Mouse (Mus musculus) left cerebral cortex, adult 11 months (tissue): Measurements from ENCODE around the gene Nrxn3.

ENCODE experiments used
- DNase-seq: peaks from one replicate; pipeline ENCODE4 v3.0.0; 2022; ENCODE audit warnings: low spot score

The Nrxn3 gene

DNA sequence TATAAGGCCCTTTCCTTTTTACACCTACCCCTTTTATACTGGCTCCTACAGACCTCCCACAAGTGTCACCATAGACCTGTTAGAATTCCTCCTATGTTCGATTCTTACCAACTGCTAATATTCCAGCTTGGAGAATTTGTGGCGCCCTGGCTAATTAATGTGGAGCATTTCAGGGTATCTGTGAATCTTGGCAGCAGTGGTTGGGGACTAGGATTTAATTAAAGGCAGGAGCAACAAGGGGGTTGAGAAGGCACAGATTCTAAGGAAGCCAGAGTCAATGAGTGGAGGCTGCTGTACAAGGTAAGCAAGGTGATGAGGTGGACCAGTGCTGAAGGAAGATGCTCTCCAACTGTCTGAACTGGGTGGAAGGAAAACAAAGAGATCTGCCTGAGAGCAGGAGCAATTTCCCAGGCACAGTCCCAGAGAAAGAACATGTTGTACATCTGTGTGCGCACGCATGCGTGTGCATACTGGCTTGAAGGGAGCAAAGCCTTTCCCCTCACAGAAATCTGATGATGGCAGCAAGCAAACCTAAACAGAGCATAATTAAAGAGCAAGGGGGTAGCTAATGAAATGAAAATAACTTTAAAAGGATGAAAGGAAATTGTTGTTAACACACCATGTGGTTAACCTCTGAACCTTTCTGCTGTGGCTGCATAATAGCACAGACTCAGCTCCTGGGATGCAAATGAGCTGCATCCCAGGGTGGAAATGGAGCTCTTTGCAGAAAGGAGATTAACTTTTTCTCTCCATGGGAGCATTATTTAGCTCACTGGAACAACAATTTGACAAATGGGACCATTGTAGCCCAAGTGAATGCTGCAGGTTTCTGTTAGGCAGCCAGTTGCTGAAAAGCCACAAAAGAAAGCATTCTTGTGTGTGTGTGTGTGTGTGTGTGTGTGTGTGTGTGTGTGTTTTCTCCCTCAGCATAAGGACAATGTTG is 1409.5 kb downstream of the Nrxn3 start:
- no peak for DNase-seq

DNA sequence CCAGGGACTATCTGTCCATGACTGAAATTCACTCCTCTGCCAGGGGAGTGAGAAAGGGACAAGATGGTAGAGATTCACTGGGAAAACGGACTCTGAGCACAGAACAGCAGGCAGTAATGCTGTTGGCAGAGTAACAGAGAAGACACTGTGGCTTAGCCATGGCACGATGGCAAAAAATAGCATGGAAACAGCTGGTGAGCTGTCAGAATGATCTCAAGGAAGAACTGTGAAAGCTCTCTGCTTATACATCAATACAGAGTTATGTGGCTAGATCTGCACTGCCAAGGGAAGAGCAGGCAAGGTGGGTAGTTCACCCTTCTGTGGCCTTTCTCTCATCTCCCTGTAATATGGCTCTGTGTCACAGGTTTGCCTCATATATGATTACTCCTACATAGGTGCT is 1419.3 kb downstream of the Nrxn3 start:
- peak; percentile 57 for DNase-seq

DNA sequence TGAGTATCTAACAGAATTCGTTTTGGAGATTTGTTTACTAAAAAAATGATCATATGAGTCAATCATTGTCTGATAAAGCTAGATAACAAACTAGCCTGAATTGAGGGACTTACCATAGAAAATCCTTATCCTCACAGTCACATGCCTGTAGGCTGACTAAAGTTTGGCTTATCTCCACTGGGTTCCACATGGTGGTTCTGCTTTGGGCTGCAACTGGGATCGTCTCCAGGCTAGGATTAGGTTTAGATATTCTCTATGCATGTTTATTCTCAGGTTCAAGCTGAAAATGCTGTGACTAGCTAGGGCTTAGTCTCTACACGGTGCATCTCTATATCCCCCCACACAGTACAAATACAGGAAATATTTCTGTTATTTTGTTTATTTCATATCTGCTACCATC is 1421.6 kb downstream of the Nrxn3 start:
- DNase-seq: no peak

DNA sequence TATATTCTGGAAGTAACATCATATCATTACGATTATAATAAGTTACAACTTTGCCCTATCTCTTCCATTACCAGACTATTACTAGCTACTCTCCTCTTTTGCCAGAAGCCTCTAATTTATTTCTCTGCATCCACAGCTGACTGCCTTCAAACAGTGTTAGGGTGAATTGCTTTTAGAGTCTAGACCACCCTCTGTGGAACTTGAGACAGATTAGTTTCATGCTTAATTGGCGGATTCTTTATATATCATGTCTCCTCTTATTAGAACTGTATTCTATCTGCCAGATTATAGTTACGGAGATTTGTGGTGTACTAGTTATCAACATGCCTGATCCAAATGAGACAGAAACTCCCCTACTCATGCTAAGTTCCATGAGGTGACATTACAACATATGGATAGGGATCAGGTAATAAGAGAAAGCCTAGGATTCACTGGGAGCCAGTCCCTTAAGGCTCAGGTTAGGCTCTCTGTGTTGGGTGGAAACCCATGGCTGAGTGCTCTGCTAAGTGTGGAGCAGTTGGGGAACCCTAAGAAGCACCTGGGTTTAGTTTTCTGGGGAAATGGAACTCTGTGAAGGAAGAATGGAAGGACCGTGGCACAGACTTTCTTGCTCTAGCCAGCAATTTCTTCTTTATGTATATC is 1435.6 kb downstream of the Nrxn3 start:
- DNase-seq: no peak

DNA sequence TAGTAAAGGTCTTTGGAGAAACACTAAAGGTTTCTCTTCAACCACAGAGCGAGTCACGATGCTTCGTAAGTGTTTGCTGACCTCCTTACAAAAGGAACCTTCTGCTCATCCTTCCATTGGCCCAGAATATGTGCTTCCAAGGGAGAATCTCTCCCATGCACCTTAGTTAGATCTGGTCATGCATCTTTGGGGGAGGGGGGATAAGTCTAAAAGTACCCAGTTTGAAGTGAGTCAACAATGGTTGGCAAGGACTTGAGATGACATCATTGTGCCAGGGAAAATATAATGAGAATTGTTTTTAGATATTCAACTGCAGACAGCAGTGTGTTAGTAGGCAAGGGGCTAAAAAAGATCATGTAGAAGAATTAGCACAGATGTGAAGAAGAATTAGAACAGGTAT is 1437.2 kb downstream of the Nrxn3 start:
- no peak for DNase-seq

DNA sequence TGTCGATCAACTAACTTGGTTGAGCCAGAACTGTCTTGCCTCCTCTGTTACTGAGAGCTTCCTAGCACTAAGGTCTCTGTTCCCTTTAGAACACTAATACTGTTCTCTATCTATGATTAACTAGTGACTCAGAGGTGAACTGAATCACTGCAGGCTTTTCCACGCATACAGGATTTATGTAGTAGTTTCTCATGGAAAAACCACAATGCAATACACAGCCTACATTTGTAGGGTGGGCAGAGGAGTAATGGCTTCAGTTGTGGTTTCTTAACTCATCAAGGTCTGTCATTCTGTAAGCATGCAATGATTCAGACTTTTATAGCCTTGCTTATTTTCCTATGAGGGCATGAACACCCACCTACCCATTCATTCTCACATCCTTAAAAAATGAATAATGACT is 1443.4 kb downstream of the Nrxn3 start:
- no peak for DNase-seq

DNA sequence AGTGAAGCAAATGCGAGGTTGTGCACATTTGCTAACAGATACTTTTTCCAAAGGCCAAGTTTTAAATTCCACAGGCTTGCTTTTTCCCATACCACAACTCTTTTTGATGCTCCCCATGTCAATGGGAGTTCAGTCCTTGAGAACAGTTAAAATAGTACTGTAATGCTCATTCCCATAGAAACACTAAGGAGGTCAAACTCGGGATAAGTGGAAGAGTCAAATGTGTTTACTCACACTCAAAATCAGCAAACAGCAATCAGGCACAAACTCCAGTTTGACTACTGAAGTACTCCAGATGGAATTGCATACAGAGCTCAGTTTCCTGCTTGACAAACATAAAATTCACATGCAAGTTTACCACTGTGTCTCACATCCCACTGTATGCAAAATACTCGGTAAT is 1458.9 kb downstream of the Nrxn3 start:
- no peak for DNase-seq

DNA sequence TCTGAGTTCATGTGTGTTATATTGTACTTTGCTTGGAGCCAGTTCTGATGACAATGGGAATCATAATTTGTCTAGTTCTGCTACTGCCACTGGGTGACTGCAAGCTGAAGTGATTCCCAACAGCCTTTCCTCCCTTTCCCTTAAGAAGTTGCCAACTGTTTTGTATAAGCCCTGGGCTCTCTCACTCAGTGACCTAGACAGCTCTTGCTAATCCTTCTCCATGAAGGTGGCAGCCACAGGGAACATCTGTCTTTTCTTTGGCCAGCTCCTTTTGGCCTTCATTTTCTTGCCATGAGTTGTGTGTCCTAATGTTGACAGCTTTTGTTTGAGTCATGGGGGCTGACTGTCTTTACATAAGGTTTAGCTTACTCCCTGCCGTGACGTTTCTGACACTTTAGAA is 1460.3 kb downstream of the Nrxn3 start:
- no peak for DNase-seq

DNA sequence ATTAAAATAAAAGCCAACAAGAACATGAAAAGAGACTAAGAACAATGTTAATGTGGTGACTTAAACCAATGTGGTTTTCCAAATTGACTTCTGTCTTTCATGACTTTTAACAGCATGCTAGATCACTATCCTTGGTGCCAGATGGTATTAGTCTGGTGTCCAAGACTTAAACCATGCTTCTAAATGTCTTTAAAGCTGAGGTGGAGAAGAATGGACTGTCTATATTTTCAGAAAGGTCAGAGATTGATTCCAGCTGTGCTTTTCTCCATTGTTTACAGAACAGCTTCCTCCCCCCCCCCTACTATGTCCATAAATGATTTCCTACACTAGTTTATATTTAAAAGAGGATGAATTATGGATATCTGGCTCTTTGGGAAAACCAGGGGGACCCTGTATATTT is 1473.5 kb downstream of the Nrxn3 start:
- no peak for DNase-seq

DNA sequence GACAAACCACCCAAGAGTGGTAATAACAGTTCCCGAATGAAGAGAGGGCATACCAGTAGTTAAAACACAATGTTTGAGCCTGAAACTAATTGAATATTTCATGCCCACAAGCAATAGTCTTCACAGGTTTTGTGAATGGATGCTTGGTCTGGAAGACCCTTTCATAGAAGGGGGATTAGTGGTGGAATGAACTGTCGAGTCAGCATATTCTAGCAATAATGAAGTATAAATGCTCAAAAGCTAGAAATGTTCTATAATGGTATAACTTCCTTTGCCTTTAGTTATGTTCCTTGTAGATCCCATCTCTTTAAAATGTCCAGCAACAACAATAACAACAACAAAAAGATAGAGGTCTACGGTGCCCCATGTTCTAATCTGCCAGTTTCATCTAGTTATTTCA is 1475.3 kb downstream of the Nrxn3 start:
- no peak for DNase-seq

DNA sequence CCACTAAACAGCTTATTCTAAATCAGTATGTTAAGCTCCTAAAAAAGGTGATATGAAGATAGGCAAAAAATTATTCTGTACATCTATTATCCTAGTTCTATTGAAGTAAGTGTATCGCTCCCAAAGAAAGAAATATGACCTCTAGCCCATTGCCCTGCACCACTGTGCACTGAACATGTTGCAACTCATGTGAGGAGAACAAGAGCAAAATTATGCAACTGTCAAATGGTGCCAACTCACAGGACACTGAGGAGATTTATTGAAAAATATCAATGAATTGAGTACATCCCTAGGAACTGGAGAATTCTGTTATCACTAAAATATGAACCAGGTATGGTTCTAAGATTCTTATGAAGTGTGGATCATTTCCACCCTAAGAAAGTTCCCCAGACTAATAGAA is 1479.8 kb downstream of the Nrxn3 start:
- DNase-seq: no peak

DNA sequence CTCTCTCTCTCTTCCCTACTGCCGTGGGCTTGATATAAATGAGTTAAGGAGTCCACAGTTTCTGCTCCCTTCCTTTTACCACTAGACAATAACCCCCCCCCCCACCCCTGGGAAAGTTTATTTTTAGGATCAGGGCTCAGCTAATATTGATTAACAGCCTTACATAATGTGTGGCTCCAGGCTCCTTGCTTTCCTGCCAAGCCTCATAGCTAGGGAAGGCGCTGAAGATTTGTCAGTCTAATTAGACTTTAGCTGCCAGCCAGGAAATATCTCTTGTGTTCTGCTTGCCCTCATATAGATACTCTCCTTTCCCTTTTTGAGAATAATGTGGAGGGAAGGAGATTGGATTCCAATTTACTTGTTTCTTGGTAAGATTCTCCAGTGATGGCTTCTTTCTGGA is 1488.7 kb downstream of the Nrxn3 start:
- DNase-seq: no peak

DNA sequence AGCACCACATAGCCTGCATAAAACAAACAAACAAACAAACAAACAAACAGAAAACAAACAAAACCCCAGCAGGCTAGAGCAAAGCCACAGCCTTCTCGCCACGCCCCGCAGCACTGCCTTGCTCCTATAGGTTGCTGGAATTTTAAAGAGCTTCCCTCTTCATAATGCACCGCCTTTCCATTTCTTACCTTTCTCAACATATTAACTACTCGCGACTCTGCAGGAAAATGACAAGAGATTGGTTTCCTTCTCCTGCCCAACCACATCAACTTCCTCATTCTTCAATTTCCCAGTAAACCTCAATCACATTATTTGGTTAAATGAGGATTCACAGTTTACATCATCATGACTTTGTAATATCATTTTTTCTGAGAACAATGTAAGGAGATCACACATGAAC is 1494.4 kb downstream of the Nrxn3 start:
- DNase-seq: no peak

DNA sequence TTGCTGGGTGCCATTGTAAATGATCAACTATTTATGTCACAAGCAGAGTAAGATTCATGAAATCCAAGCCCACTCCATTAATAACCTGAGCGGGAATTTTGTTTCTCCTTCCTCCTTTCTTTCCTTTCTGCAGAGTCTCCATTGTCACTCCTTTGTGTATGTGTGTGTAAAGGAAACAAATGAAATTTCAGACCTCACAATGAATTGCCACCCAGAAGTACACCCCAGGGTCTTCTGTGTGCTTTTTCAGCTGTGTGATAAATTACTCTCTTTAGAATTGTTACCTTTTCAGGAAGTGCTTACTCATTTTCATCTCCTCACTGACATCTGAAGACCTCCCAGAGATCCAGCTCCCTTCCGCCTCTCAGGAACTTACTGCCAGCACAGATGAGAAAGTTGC is 1506.4 kb downstream of the Nrxn3 start:
- no peak for DNase-seq

DNA sequence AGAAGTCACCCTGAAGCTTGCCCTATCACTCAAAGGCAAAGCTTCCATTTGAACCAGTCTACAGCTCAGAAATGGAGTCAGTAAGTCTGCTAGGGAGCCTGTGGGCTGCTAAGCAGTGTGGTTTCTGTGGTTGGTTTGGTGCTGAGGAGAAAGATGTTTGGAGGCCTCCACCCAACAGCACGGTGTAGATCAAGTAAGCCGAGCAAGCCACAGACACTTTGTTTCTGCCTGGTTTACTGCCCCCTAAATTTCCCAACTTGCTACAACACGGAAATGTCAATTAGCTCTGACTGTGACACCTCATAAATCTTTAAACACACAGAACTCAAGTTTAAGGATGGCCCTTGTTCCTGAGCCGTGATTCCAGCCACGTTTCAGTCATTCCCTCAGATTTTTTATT is 1513.4 kb downstream of the Nrxn3 start:
- DNase-seq: no peak

DNA sequence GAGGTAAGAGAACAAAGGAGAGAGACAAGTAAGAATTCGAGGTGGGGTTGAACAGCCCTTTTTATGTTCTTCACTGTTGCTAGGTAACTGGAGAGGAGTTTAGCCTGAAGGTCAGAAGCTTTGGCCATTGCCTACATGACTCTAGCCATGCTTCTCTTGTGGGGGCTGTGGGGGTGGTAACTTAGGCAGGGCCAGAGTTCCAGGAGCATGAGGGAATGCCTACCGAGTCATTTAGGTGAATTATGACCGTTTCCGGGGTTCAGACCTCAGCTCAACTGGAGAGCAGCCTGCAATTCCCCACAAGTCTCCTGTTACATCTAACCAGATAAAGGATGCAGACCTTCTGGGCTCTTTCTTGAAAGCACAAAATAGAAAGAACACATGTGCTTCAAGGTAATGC is 1537.6 kb downstream of the Nrxn3 start:
- DNase-seq: no peak

DNA sequence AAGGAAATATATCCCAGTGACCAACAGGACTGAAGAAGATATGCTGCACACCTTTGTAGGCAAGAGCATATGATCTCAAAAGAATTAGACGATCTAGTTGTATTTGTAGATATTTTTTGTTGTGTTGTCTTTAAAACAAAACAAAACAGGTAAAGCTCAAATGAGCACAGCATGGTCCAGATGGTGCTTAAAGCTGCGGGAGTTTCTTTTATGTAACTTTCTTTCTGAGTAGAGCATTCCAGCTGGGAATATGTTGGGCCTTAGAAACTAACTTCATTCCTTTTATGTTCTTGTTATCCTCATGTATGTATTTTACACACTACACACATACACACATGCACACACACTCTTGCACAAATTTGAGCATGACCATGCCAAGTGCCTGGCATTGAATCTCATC is 1545.4 kb downstream of the Nrxn3 start:
- no peak for DNase-seq

DNA sequence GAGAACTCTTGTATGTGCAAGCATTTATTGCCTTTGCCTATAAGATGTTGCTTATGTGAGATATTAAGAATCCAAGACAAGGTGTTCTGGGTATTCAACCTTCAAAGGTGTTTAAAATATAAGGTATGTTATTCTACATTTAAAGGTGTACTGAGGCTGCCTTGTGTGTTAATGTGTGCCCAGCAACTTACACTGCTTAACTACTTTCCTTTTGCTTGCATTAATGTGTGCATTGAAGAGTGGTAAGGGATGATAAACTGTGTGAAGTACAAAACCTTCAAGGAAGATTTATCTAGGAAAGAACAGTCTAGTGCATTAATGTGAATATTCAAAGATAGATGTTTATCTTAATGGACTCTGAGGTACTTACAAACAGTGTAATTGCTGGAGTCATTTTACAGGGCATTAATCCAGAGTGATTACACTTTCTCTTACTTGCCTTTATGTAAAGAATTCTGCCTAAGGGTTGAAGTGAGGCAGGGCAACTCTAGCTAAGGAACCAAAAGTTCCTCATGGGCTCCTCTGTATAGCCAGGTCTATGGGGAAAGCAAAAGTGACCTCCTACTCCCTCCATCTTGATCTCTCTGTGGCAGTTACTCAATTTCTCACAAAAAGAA is 1548.2 kb downstream of the Nrxn3 start:
- DNase-seq: no peak

DNA sequence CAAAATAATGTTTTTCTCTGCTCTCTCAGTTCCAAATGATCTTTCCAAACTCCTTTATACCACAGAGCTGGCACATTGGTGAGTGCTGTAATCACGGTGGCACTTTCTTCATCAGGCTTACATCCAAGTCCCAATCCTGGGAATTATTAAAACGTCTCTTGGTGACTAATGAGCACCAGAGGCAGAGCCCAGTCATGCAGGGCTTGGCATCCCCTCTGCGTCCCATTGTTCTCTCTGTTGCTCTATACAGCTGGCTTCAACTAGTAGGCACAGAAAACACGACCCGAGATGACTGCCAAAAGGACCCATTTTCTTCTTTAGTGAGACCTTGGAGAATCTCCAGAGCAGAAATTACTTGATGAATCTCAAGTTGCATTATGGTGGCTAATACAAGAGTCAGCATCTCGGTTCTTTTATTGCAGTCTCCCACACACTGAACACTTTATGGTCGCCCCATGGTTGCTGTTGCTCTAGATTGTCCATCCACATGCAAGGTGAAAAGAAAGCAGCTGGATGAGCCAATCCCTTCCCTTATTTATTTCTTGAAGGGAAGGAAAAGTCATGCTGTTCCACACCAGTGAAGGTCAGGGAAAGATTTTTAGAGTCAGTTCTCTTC is 1552.1 kb downstream of the Nrxn3 start:
- peak; percentile 36 for DNase-seq

DNA sequence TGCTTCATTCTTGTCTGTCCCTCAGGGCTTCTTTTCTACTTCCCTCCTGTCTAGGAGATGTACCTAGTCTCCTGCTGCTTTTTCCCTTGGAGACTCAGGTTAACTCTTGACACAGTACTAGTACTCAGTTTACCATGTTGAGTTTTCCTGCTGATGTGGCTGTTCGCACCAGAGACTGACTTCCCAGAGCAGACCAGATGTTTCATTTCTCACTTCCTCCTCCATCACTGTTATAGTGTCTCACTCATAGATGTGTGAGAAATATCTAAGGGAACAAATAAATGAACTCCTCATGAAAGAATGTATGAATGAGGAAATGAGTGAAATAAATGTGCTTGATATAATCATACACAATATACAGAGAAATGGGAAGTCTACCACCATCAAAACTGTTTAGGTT is 1558.6 kb downstream of the Nrxn3 start:
- DNase-seq: no peak

DNA sequence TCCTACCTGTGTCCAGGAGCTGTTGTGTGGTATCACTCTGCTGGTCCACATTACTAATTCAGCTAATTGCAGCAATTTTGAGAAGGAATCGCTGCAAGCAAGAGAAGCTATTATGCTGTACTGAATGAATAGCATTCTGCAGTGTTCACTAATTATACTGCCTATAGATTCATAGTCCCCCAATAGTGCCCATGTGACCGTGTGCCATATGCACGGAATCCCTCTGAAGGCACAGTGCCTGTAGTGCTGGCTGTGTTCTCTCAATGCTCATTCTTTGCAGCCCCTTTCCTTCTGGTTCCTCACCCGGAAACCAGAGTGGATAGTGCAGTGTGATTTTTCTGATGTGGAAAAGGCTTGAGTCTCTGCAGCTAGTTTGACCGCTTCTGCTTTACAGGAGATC is 1560.3 kb downstream of the Nrxn3 start:
- no peak for DNase-seq

DNA sequence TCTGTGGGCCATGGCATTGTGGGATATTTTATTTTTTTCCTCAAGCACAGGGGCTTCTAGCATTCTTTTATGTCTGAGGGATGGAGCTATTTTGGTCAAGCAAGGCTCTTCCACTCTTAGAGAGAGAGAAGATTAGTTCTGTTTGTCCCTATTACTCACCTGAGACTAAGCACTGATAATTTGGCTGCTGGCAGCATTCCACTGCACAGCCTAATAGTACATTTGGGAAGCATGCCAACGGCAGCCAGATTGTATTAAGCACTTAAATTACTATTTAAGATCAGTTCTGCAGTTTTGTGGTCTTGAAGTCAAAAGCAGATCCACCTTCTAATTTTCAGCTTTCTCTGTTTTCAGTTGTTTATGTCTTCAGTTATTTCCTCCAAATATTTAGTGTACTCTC is 1580.0 kb downstream of the Nrxn3 start:
- no peak for DNase-seq

DNA sequence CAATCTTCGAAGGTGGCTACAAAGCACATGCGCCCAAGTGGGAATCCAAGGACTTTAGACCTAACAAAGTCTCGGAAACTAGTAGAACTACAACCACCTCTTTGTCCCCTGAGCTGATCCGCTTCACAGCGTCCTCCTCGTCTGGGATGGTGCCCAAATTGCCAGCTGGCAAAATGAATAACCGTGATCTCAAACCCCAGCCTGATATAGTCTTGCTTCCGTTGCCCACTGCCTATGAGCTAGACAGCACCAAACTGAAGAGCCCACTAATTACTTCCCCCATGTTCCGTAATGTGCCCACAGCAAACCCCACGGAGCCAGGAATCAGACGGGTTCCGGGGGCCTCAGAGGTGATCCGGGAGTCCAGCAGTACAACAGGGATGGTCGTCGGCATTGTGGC is 1609.1 kb downstream of the Nrxn3 start:
- DNase-seq: no peak
